Mouse (Mus musculus): ENCODE results near the gene Sval1.

The Sval1 gene

GRCm38 (mm10) chr6:41951330-41951729 lies at the start of gene Sval1:
Sval1 (plus strand) TSS chr6:41951630.
- no peak for TF ChIP-seq GATA4 (IDR thresholded peaks at IDR 0.05; ENCODE audit: insufficient replicate concordance, low read length)

- no peak for TF ChIP-seq GATA4 (IDR thresholded peaks at IDR 0.05; ENCODE audit: insufficient replicate concordance, low read length)
These were observed 39.8 kb upstream of the Sval1 start for GRCm38 (mm10) chr6:41911625-41912024.

GRCm38 (mm10) chr6:41914883-41915282 lies 36.5 kb upstream of the Sval1 start:
- TF ChIP-seq GATA4 (IDR thresholded peaks at IDR 0.05; ENCODE audit: insufficient replicate concordance, low read length), result no peak

- TF ChIP-seq GATA4 (IDR thresholded peaks at IDR 0.05; ENCODE audit: insufficient replicate concordance, low read length), result no peak
These were observed 16.4 kb downstream of the Sval1 start, which contains the start of gene Sval3 for GRCm38 (mm10) chr6:41967840-41968239. Sval3 (plus strand) TSS chr6:41968140.

All from liver, adult (tissue).